Mouse (Mus musculus): ENCODE results near the gene Kirrel3. TPM values are rescaled to one million over a fixed set of nuclear protein-coding genes. Genes with fewer than 3 reads are reported as not detected.
A peak's percentile ranks its signal among the peaks of the same experiment; 100 is the strongest.

The Kirrel3 gene
- total RNA-seq, 2 experiments from 2014 or later: 1.7 to 1.9 TPM

DNA sequence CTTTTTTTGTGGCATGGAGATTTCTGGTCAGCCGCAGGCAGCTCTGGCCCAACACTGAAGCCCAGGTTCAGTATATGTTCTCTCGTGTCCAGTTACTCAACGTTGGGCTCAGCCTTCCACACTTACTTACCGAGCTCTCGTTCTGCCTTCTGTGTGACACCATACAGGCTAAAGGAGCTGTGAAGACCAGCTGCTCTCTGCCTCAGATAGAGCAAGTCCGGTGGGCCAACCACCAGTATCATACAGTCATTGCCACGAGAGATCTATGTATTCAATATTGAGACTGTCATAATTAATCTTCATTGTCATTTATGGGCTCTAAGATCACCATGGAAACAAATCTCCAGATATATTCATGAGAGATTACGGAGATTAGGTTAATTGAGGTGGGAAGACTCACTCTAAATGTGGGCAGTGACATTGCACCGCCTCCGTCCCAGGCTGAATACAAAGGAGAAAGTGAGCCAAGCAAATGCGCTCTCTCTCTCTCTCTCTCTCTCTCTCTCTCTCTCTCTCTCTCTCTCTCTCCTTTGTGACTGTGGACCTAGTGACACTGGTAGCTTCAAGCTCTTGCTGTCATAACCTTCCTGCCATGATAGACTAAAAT is 339.8 kb downstream of the Kirrel3 start:
- DNase-seq: no peak

DNA sequence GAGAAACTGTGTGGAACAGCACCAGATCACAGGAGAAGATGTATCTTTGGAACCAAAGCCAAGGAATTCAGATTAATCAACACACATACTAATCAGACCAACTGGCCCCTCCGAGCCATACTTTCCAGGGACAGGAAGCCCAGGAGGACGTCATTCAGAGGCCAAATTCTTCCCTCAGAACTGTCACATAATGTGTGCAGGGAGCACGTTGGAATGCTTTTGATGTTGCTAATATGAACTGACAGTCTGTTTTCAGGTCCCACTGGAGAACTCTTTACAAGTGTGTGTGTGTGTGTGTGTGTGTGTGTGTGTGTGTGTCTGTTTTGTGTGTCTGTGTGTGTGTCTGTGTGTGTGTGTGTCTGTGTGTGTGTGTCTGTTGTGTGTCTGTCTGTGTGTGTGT is 345.0 kb downstream of the Kirrel3 start:
- no peak for DNase-seq

DNA sequence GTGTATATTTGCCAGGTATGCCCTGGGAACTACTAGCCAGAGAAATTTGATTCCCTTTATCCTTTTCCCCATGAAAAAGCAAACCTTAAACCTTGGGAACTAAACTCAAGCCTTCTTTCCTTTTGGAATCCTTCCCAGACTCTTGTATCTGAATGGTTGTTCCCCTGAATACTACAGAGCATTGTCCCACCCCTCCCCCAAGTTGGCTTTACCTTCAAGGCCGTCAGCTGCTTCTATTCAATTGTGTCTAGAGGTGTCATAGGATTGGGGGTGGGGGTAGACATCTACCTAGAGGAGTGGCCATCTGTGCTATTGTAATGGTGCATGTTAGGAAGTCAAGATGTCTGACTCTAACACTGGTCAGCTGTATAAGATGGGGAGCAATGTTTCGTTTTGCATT is 351.1 kb downstream of the Kirrel3 start:
- no peak for DNase-seq

DNA sequence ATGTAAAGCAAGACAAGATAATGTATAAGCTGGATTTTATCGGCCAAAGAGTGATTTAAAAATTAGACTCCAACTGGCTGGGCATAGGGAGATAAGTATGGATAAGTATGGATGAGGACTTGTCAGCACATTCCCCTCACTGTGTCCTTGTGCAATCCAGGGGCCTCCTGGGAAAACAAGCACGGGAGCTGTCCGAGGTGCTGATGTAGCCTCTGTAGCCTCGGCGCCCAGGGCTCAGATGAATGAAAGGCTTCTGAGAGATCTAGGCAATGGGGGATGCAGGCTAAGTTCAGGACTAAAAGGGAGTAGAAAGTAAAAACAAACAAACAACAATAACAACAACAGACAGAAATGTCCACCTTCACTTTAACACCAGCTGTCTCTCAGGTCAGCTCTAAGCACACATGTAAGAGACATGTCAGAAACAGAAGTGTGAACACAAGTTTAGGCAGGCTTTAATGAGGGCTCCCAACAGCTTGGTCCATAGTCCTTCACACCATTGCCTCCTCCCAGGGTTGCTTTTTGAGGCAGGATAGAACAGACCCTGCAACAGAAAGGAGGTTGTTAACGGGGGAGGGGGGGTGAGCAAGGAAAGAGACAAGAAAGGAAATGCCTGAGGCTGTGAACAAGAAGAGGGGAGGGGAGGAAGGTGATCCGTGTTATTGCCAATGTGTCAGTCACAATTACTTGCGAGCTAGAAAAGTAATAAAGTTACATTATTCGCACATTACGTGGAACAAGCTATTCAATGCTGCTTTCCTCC is 352.2 kb downstream of the Kirrel3 start:
- peak; percentile 48 for DNase-seq

DNA sequence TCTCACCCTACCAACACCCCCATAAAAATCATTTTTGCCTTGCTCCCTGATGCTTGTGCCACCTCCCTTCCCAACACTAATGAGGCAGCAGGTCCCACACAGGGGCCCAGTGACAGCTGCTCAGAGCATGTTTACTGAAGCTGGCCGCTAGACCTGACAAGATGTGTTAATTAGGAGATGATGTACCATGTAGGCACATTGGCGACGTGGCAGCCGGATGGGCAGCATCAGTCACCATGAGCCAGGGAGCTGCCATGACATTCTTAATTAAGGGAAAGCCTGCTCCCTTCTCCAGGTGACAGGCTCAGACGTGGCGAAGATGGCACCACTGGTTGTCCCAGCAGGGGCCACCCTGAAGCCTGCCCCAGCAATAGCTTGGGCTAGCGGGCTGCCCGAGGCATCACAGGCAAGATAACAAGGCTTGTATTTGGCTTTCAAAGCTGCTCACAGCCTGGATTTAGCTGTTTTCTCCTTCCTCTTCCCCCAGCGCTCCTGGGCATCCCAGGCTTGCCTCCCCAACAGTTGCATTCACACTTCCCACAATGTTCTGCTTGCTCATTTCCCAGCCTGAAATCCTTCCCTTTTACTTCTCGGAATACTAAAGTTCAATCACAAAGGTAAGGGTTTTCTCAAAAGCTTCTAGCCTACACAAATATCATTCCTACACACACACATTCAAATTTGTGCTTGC is 357.7 kb downstream of the Kirrel3 start:
- no peak for DNase-seq

DNA sequence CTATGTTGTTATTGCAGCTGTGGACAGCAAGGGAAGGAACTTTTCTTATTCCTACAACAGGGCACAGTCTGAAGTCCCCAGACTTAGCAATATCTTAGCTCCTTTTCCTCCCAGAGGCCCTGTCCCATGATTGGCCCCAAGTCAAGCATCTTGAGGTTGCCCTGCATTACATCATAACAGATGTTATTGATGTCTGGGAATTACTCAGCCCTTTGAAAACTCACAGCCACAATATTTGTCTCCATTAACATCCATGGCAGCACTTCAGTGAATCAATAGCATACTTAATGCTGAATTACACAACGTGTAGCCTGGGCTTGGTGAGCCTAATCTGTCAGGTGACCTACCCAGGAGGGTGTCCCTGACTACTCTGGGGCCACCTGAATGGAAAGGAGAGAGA is 360.7 kb downstream of the Kirrel3 start:
- DNase-seq: no peak

DNA sequence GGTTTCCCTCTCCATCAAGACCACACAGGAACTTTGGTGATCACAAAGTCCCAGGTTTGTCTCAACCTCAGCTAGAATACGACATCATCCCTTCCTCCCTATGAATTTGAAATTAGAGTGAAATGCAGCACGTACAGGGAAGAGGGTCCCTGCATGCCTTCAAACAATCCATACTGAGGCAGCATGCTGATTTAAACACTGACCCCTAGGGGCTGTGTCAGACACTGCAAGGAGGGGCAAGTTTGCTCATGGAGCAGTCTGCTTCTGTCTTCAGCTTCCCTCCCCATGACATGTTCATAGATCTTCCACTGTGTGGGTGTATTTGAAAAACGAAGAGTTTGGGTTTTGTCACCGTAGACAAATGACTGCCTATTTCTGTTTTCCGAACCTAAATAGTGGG is 362.0 kb downstream of the Kirrel3 start:
- peak; percentile 11 for DNase-seq

DNA sequence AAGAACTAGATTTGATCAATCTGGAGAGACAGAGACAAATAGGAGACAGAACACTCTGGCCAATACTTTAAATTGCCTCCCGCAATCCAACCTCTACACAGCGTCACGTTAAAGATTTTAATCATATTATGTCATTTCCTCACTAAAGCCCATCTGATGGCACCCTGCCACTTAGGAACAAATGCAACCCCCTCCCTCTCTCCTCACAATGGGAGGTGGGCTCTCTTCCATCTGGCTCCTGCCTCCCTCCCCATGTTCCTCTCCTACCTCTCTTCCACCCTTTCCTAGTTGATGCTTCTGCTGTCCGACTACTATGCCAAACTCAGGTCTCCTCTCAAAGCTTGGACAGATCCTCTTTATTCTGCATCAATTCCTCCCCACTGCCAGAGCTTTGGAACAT is 365.4 kb downstream of the Kirrel3 start:
- DNase-seq: no peak

DNA sequence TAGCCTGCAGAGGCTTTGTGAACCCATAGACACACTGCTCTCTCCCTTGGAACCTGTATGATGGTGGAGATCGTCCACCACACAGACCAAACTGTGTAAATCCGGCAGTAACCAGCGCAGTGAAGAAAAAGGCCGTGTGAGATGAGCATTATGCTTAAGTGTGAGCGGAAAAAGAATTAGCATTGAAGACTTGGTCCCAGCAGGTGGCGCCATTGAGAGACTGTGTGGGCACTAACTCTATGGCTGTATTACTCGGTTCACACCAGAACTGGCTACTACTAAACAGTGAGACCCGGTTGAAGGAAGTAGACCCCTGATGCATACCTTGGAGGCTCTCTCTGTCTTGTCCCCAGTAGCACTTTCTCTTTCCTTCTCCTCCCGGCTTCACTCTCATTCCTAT is 371.9 kb downstream of the Kirrel3 start:
- DNase-seq: no peak

DNA sequence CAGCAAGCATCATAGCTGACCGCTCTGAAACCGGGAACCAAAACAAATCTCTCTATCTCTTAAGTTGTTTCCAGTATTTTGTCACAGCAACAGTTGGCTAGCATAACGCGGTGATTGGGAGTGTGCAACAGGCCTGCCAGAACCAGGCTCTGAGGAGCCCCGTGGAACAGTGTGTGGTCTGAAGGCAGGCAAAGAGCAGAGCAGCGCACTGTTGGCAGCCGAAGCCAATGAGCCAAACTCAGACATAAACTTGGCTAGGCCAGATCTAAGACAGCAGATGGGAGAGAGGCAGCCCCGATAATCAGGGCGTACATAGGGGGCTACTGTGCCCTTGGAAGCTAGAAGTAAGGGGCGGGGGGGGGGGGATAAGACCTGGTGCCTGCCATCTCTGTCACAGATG is 372.4 kb downstream of the Kirrel3 start:
- no peak for DNase-seq

DNA sequence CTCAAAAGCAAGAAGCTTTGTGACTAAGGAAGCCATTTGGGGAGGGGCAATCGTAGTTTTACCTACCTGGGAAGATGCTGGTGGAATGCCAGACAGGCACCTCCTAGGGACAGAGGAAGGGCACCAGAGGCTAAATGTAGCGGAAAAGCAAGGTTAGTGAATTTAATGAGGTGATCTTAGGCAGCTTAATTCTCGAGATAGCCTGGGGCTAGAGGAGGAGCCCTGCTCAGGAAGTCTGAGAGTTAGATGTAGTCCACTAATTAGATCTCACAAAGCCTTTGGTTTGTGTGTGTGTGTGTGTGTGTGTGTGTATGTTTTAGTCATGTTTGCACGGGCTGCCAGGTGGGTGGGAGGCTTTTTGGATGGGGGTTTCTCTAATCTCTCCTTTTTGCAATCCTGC is 375.2 kb downstream of the Kirrel3 start:
- no peak for DNase-seq

DNA sequence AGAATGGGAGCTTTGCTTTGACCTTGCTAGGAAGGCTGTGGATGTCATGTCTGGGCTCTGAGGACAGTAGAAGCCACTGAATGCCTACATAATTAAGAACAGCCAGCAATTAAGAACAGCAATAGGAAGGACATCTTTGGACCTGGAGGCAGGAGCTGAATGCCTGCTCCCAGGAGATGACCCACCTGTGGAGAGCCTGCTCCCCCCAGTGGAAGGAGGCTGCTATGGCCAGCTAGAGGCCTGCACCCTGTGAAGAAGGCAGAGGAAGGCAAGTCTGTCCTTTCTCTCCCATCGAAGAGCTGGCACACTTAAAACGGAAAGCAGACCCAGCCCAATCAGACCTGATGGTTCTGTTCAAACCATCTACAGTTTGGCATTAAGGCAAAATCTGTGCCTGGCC is 376.1 kb downstream of the Kirrel3 start:
- peak; percentile 27 for DNase-seq

DNA sequence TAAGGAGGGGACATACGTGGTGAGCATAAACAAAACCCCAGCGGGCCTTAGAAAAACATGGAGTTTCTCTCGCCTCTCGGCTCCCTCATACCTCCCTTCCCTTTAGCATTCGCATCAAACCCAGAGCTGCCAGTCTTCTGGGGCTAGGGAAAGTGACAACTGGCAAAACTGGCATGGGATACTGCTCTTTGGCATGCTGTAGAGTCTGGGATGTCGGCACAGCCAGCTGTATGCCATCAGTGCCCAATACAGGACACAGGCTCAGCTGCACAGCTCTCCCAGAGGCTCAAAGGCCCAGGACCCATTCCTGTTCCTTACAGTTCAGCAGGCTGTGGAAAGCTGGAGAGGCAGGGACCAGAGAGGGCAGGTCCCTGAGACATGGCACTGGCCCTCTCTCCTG is 379.9 kb downstream of the Kirrel3 start:
- no peak for DNase-seq

DNA sequence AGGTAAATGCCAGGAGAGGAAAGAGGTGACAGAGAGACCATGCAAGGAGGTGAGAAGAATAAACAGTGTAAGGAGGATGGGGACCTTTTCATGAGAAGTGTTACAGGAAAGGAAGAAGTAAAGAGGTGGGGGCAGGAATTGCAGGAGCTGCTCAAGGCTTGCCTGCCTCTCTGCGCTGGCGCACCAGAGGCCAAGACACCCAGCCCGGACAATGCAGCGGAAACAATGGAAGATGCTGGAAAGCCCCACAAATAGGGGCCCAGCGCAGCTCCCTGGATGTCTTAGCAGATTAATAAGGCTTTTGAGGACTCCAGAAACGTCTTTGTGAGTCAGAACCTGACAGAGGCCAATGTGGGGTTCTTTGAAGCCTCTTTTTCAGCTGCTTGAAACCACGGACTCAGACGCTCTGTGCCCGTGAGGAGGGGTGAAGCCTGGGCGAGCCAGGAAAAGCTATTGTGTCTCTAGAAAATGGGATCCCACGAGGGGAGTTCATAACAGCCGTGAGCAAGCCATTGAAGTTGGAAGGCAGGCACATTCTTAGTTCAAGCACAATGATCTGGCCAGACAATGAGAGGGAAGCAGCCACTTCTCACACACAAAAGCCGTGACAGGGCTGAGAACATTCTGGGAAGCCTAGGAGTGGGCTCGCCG is 385.7 kb downstream of the Kirrel3 start:
- DNase-seq: no peak

DNA sequence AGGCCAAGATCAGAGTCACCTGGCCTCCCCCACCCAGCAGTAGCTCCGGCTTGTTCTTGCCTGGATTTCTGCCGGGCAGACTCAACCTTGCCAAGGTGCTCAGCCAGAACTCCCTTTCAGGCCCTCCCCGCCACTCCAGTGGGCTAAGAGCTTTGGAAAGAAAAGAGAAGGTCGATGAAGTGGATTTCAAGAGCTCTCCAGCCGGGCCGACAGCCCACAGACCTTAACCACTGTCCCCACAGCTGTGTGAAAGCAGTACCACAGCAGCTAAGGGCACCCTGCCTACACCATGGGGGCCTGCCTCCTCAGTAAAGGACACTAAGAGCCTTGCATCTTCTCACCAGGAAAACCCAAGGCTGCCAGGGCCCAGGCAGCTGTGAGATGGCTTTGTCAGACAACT is 389.5 kb downstream of the Kirrel3 start:
- no peak for DNase-seq

DNA sequence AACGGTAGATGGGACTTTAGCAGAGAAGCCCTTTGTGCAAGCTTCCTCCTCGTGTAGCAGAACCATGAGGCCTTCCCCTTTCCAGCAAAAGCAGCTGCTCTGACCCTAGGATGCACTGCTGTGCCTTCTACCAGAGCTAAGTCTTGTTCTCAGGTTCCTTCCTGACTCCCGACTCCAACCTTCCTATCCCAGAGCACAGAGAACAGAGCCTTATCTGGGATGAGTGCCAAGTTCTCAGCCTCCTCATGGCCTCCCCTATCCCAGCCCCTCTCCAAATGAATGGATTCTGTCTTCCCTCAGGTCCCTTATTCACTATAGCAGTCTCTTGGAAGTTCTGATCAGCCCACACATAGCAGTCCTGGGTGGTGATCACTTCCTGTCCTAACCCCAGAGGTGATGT is 391.5 kb downstream of the Kirrel3 start:
- no peak for DNase-seq

DNA sequence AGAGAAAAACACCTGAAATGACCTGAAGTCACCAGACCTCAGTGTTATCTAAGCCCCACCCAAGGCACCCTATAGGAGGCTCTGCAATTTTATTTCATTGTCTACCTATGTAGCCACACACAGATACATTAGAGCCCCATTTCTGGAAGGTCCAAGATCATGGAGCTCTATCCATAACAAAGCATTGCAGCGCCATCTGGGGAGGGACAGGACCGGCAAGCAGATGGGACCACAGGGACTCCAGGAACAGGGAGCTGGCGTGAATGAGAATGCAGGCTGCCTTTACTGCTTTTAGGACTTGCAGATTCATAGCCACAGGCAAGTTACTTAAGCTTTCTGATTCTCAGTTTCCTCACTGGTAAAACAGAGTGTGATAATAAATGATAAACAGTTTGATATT is 392.1 kb downstream of the Kirrel3 start:
- DNase-seq: no peak

DNA sequence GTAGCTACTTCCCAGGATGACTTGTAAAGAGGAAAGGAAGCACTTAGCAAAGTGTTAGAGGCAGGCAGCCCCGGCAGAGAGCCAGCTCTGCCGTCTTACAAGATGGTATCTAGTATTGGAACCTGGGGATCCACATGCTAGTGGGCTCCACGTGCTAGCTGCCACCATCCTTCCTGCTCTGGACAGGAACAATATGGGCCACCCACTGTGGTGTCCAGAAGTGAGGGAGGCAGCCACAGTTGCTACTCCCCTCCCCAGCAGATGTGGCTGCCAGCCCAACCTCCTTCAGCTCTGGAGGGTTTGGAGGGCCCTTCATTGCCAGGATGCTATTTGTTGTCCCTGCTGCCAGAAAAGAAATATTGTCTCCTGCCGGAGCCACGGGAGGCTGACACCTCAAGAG is 396.1 kb downstream of the Kirrel3 start:
- no peak for DNase-seq

DNA sequence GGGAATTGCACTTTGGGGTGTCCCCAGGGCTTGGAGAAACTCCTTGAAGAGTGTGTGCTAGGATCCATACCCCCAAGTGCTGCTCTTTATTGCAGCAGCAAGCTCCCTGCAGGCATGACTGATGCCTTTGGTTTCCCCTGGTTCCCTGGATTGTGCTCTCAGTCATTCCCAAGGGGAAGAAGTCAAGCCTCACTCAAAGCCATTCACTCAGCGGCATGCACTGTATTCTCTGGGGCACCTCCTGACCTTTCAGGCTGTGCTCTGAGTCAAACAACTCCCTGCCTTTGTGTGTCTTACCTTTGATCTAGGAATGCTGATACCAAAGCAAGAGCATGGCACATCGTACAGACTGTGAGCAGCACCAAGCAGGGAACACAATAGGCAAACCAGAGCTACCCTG is 396.5 kb downstream of the Kirrel3 start:
- DNase-seq: no peak

DNA sequence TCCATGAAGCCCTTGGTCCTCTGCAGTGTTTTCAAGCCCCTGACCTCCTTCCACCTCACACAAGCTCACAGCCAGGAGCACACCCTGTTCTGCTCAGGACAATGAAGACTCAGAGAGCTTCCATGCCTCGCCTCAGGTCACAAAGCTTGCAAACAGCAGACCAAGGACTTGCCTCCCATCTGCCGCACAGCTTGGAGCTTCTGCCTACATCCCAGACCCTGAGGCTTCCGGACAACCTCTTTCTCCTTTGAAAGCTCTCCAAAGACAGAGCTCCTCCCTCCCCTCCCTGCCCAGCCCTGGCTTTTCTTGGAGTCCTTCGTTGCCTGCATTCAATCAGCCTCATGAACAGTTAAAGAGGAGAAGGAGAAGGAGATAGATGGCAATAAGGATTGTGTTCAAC is 397.4 kb downstream of the Kirrel3 start:
- DNase-seq: no peak

DNA sequence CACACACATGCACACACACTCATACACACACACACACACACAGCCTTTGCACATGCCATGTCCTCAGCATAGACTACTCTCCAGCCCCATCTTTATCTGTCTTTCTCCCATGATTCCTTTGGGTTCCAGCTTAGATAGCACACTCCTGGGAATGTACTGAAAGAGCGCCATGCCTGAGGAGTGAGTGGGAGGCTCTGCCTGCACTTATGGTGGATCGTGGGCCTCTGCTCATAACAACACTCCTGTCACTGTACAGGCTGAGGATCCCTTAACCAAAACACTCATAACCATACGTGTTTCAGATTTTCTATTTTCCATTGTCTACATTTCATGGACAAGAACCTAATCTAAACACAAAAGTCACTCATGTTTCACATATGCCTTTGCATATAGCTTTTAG is 398.6 kb downstream of the Kirrel3 start:
- DNase-seq: no peak

DNA sequence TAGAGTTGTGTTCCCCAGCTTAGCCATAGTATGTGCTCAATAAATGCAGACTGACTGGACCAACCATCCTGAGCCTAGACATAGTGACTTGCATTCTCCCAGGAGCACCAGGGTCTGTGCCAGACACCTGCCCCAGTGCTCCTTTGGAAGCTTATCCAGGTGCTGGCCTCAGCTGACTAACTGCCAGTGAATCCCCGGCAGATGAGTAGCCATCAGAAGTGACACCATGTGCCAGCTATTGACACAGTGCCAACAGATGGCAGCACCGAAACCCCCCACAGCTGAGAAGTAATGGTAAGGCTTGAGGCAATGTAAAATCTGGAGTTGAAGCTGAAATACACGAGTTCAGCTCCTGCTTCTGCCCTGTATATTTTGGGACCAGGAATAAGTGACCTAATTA is 399.2 kb downstream of the Kirrel3 start:
- DNase-seq: no peak

DNA sequence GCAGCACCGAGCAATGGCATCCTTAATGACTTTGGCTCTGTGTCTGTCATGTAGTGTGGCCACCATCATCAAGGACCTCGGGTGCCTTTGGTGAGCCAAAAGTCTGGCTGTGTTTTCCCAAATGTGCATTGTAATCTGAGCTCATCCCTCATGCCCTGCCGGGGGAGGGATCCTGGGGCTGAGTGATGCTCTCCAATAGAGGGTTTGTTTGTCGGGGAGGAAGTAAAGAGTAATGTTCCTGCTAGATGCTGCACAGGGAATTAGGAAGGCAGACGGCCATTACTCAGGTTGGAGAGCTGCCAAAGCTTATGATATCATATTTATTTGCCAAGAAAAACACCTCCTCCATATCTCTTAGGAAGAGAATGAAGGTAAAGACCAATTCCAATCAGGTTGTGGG is 401.1 kb downstream of the Kirrel3 start:
- no peak for DNase-seq

All from gastrocnemius, postnatal 10 days (tissue).